Mouse (Mus musculus) heart, embryonic 16.5 days (tissue): ENCODE results near the gene Creb1. TPM values are rescaled to one million over a fixed set of nuclear protein-coding genes. Genes with fewer than 3 reads are reported as not detected.

Source experiments
- ATAC-seq: fragments of 200-750 bp; cut with Nextera tagmentation; replicated peaks from 2 replicates; pipeline ENCODE4 v1.8.0; 2017; ENCODE audit warnings: moderate number of reproducible peaks; ENCODE audit not compliant: insufficient read depth, low FRiP score; ENCODE audit errors: extremely low read depth
- H3K27ac ChIP-seq: fragments of 300-500 bp; sonication (generic); 2 replicates; pipeline ENCODE4 v1.5.1; 2014; ENCODE audit warnings: mild to moderate bottlenecking, low read length, control low read depth, moderate library complexity
- H3K27me3 ChIP-seq: fragments of 300-500 bp; sonication (generic); 2 replicates; pipeline ENCODE4 v1.6.1; 2014; ENCODE audit warnings: low read length, mixed read lengths; ENCODE audit not compliant: control insufficient read depth, insufficient read depth
- H3K36me3 ChIP-seq: fragments of 300-500 bp; sonication (generic); 2 replicates; pipeline ENCODE4 v1.6.1; 2014; ENCODE audit not compliant: control insufficient read depth, insufficient read depth
- H3K4me1 ChIP-seq: fragments of 300-500 bp; sonication (generic); 2 replicates; pipeline ENCODE4 v1.6.1; 2014; ENCODE audit warnings: low read length, mixed read lengths; ENCODE audit not compliant: control insufficient read depth, insufficient read depth
- H3K4me2 ChIP-seq: fragments of 300-500 bp; sonication (generic); 2 replicates; pipeline ENCODE4 v1.6.1; 2014; ENCODE audit warnings: low read depth, mild to moderate bottlenecking, control low read depth, low read length
- H3K4me3 ChIP-seq: fragments of 300-500 bp; sonication (generic); 2 replicates; pipeline ENCODE4 v1.5.1; 2014; ENCODE audit warnings: mild to moderate bottlenecking, control low read depth, low read length
- H3K9ac ChIP-seq: fragments of 300-500 bp; sonication (generic); 2 replicates; pipeline ENCODE4 v1.6.1; 2014; ENCODE audit warnings: low read length, control low read depth
- H3K9me3 ChIP-seq: fragments of 300-500 bp; sonication (generic); replicated peaks from 2 replicates; pipeline ENCODE4 v1.6.1; 2016; ENCODE audit warnings: low read length; ENCODE audit not compliant: control insufficient read depth
- WGBS: fragments of 180-500 bp; shearing (Covaris S2); extraction: QIAGEN DNeasy Blood & Tissue Kit; methylation state at CpG from one replicate; pipeline ENCODE4 v1.1.7; 2014; 5-methylcytosine and 5-hydroxymethylcytosine counted together
- polyA plus RNA-seq: library from polyadenylated mRNA; unstranded; fragments of >200 nt; fragmentation: Nextera tagmentation; extraction: Ambion mirVana; gene quantifications from 2 replicates; pipeline ENCODE4 v1.2.1, GENCODE M21; 2015

Gene Creb1
- polyA plus RNA-seq, 1 experiment from 2014 or later = 24.0 TPM

GRCm38 (mm10) chr1:64609145-64609544, 76.7 kb downstream of the Creb1 start:
- Histone ChIP-seq H3K36me3 (peaks cover 19% of the 10 kb centered on the region), H3K27ac (no peak overlapping the region), H3K9me3 (no peaks in the 10 kb centered on the region), H3K4me3 (no peak overlapping the region), H3K9ac (no peak overlapping the region), H3K4me1 (no peaks in the 10 kb centered on the region), H3K4me2 (no peak overlapping the region), H3K27me3 (no peaks in the 10 kb centered on the region)
- WGBS = 50% methylated on average over 4 of the region's 4 CpGs
- ATAC-seq = no peak

GRCm38 (mm10) chr1:64609976-64610375, 77.5 kb downstream of the Creb1 start:
- peaks cover 13% of the 10 kb centered on the region for H3K36me3 ChIP-seq
- no peak for ATAC-seq

GRCm38 (mm10) chr1:64614311-64614710, 81.9 kb downstream of the Creb1 start:
- Histone ChIP-seq H3K4me2 (no peak overlapping the region), H3K27me3 (no peaks in the 10 kb centered on the region), H3K4me1 (peaks cover 13% of the 10 kb centered on the region; the same call in 1 of the 2 replicates), H3K9me3 (no peaks in the 10 kb centered on the region), H3K36me3 (no peaks in the 10 kb centered on the region), H3K27ac (no peak overlapping the region), H3K9ac (no peak overlapping the region), H3K4me3 (no peak overlapping the region)
- 80% methylated on average over 9 of the region's 9 CpGs for WGBS
- no peak for ATAC-seq

More at GRCm38 (mm10) chr1:64609976-64610375, 77.5 kb downstream of the Creb1 start:
- H3K27me3 ChIP-seq = no peaks in the 10 kb centered on the region
- H3K4me1 ChIP-seq = no peaks in the 10 kb centered on the region
- no peak overlapping the region for H3K27ac ChIP-seq
- WGBS = 63% methylated on average over 9 of the region's 9 CpGs
- H3K4me2 ChIP-seq = no peak overlapping the region
- no peak overlapping the region for H3K4me3 ChIP-seq
- no peak overlapping the region for H3K9ac ChIP-seq
- no peaks in the 10 kb centered on the region for H3K9me3 ChIP-seq

- Histone ChIP-seq H3K36me3 (no peaks in the 10 kb centered on the region), H3K4me1 (peaks cover 13% of the 10 kb centered on the region; the same call in 1 of the 2 replicates), H3K27ac (no peak overlapping the region), H3K4me3 (no peak overlapping the region), H3K4me2 (no peak overlapping the region), H3K27me3 (no peaks in the 10 kb centered on the region), H3K9ac (no peak overlapping the region), H3K9me3 (no peaks in the 10 kb centered on the region)
- no peak for ATAC-seq
- 77% methylated on average over 10 of the region's 10 CpGs for WGBS
Measured at GRCm38 (mm10) chr1:64614801-64615345, 82.4 kb downstream of the Creb1 start.

- no peak overlapping the region for H3K27ac ChIP-seq
- no peaks in the 10 kb centered on the region for H3K27me3 ChIP-seq
- no peak overlapping the region for H3K4me3 ChIP-seq
- no peaks in the 10 kb centered on the region for H3K36me3 ChIP-seq
- WGBS = 80% methylated on average over 11 of the region's 11 CpGs
- H3K4me1 ChIP-seq = peaks cover 13% of the 10 kb centered on the region; the same call in 1 of the 2 replicates
- no peak for ATAC-seq
- H3K9ac ChIP-seq = 0 out of 2 replicates have a peak overlapping the region, but pooled peaks have one; percentile 13
- no peaks in the 10 kb centered on the region for H3K9me3 ChIP-seq
- H3K4me2 ChIP-seq = 0 out of 2 replicates have a peak overlapping the region, but pooled peaks have one; percentile 5
Measured at GRCm38 (mm10) chr1:64615531-64615991, 83.1 kb downstream of the Creb1 start.

- H3K27ac ChIP-seq = no peak overlapping the region
- no peak for ATAC-seq
- H3K4me3 ChIP-seq = peak overlapping the region; percentile 88
- H3K9me3 ChIP-seq = no peaks in the 10 kb centered on the region
- peak overlapping the region; percentile 95 for H3K9ac ChIP-seq
- H3K4me1 ChIP-seq = peaks cover 13% of the 10 kb centered on the region; the same call in 1 of the 2 replicates
- H3K27me3 ChIP-seq = no peaks in the 10 kb centered on the region
- 59% methylated on average over 6 of the region's 6 CpGs for WGBS
- peak overlapping the region; percentile 91 for H3K4me2 ChIP-seq
- H3K36me3 ChIP-seq = no peaks in the 10 kb centered on the region
Measured at GRCm38 (mm10) chr1:64616076-64616475, 83.6 kb downstream of the Creb1 start.

- 3% methylated on average over 8 of the region's 8 CpGs for WGBS
Measured at GRCm38 (mm10) chr1:64616531-64616880, 84.1 kb downstream of the Creb1 start.

GRCm38 (mm10) chr1:64616881-64617714, 84.7 kb downstream of the Creb1 start, which contains the start of gene Mettl21a:
TSS of gene Mettl21a (minus strand) at chr1:64617242.
- peak within 1 kb of the TSS; percentile 97 for H3K27ac ChIP-seq
- ATAC-seq = peak; percentile 91
- H3K4me1 ChIP-seq = peaks cover 13% of the 10 kb centered on the region; the same call in 1 of the 2 replicates
- peak within 1 kb of the TSS; percentile 88 for H3K4me3 ChIP-seq
- WGBS = under 1% methylated on average over 72 of the region's 72 CpGs
- H3K9ac ChIP-seq = peak within 1 kb of the TSS; percentile 95
- H3K27me3 ChIP-seq = no peaks in the 10 kb centered on the region
- no peaks in the 10 kb centered on the region for H3K9me3 ChIP-seq
- H3K36me3 ChIP-seq = no peaks in the 10 kb centered on the region
- H3K4me2 ChIP-seq = peak within 1 kb of the TSS; percentile 91

More at GRCm38 (mm10) chr1:64616531-64616880, 84.1 kb downstream of the Creb1 start:
- ATAC-seq = peak; percentile 8; the same call in 1 of the 2 replicates
- H3K36me3 ChIP-seq = no peaks in the 10 kb centered on the region
- H3K4me1 ChIP-seq = peaks cover 13% of the 10 kb centered on the region; the same call in 1 of the 2 replicates
- peak overlapping the region; percentile 95 for H3K9ac ChIP-seq
- H3K27ac ChIP-seq = peak overlapping the region; percentile 97
- H3K27me3 ChIP-seq = no peaks in the 10 kb centered on the region
- no peaks in the 10 kb centered on the region for H3K9me3 ChIP-seq
- peak overlapping the region; percentile 91 for H3K4me2 ChIP-seq
- peak overlapping the region; percentile 88 for H3K4me3 ChIP-seq

- ATAC-seq = peak; percentile 90
- Histone ChIP-seq H3K36me3 (no peaks in the 10 kb centered on the region), H3K4me3 (peak overlapping the region; percentile 88), H3K27ac (peak overlapping the region; percentile 97), H3K4me2 (peak overlapping the region; percentile 91), H3K4me1 (peaks cover 13% of the 10 kb centered on the region; the same call in 1 of the 2 replicates), H3K9ac (peak overlapping the region; percentile 95), H3K9me3 (no peaks in the 10 kb centered on the region), H3K27me3 (no peaks in the 10 kb centered on the region)
- 0% methylated on average over 15 of the region's 15 CpGs for WGBS
Measured at GRCm38 (mm10) chr1:64617715-64617984, 85.2 kb downstream of the Creb1 start.
